In the genomic region with DNA sequence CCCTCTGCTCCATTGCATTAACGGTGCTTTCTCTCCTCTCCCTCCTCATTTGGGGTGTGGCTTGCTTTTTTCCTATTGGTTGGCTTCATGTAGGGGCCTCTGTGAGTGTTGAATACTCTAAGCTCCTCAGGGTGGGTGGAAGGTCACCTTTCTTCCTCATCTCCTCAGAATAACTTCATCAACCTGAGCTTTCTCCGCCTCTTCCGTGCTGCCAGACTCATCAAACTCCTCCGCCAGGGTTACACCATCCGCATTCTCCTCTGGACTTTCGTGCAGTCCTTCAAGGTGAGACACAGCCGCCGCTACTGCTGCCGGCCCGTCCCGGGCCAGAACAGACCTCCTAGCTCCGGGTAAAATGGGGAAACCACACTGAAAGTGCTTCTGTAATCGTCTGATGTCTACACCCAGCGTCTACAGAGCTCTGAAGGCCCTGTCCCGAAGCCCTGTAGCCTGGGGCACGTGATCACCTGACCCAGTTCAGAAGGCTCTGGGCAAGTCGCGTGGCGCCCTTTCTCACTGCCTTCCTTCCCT, we compare ENCODE assay signal across 8 mouse cellular contexts.
DNase-seq lines count a peak whose midpoint lies in the region; ATAC-seq lines count a peak whose summit lies in the region.

No protein-coding gene starts in this region.

- peak overlapping the region; percentile 61 for H3K4me2 ChIP-seq in lung, embryonic 15.5 days
- peak overlapping the region; percentile 58 for H3K4me2 ChIP-seq in embryonic facial prominence, embryonic 15.5 days (replicated peaks)
- peak overlapping the region; percentile 49 for H3K4me2 ChIP-seq in limb, embryonic 11.5 days (ENCODE audit: low read depth, severe bottlenecking)
- H3K4me2 ChIP-seq in neural tube, embryonic 15.5 days = peak overlapping the region; percentile 46

- no peak overlapping the region for H3K9ac ChIP-seq in lung, embryonic 15.5 days
- no peak overlapping the region for H3K9ac ChIP-seq in embryonic facial prominence, embryonic 15.5 days
- H3K9ac ChIP-seq in limb, embryonic 11.5 days (ENCODE audit: low read length) = peak overlapping the region; percentile 34
- H3K9ac ChIP-seq in neural tube, embryonic 15.5 days (replicated peaks) = 0 out of 2 replicates have a peak overlapping the region, but pooled peaks have one; percentile 21

- no peak overlapping the region for H3K27ac ChIP-seq in lung, embryonic 15.5 days
- no peak overlapping the region for H3K27ac ChIP-seq in embryonic facial prominence, embryonic 15.5 days (replicated peaks)
- no peak overlapping the region for H3K27ac ChIP-seq in limb, embryonic 11.5 days (replicated peaks; ENCODE audit: low read depth, low read length)
- no peak overlapping the region for H3K27ac ChIP-seq in neural tube, embryonic 15.5 days (replicated peaks)

- H3K4me1 ChIP-seq in lung, embryonic 15.5 days = peaks cover 9% of the 10 kb centered on the region
- H3K4me1 ChIP-seq in embryonic facial prominence, embryonic 15.5 days = peaks cover 25% of the 10 kb centered on the region
- H3K4me1 ChIP-seq in limb, embryonic 11.5 days (ENCODE audit: control insufficient read depth, insufficient read depth, low read length) = peaks cover 15% of the 10 kb centered on the region
- H3K4me1 ChIP-seq in neural tube, embryonic 15.5 days = peaks cover 20% of the 10 kb centered on the region

- H3K36me3 ChIP-seq in lung, embryonic 15.5 days = no peaks in the 10 kb centered on the region
- no peaks in the 10 kb centered on the region for H3K36me3 ChIP-seq in embryonic facial prominence, embryonic 15.5 days
- no peaks in the 10 kb centered on the region for H3K36me3 ChIP-seq in limb, embryonic 11.5 days (ENCODE audit: control insufficient read depth, insufficient read depth, low read length)
- peaks cover 18% of the 10 kb centered on the region for H3K36me3 ChIP-seq in neural tube, embryonic 15.5 days

- DNase-seq in lung, postnatal 4 days = no peak
- peak; percentile 43 for DNase-seq in limb, embryonic 11.5 days (ENCODE audit: low spot score)
- DNase-seq in gastrocnemius, postnatal 36 days = no peak
- DNase-seq in urinary bladder, postnatal 36 days (ENCODE audit: low spot score in 2 of 2) = no peak
- no peak for DNase-seq in spleen, adult 18-20 months

- intact Hi-C loops in gastrocnemius, postnatal 36 days (cut with DNase I) = no loop called here

- H3K27me3 ChIP-seq in lung, embryonic 15.5 days = peaks cover 22% of the 10 kb centered on the region
- 0 out of 2 replicates have a peak, but pooled peaks cover 6% of the 10 kb centered on the region for H3K27me3 ChIP-seq in embryonic facial prominence, embryonic 15.5 days
- H3K27me3 ChIP-seq in limb, embryonic 11.5 days (ENCODE audit: control insufficient read depth, insufficient read depth, low read length) = peaks cover 7% of the 10 kb centered on the region; the same call in 1 of the 2 replicates
- 0 out of 2 replicates have a peak, but pooled peaks cover 3% of the 10 kb centered on the region for H3K27me3 ChIP-seq in neural tube, embryonic 15.5 days (replicated peaks)

- H3K4me3 ChIP-seq in lung, embryonic 15.5 days = peak overlapping the region; percentile 26
- H3K4me3 ChIP-seq in embryonic facial prominence, embryonic 15.5 days (replicated peaks) = peak overlapping the region; percentile 41
- H3K4me3 ChIP-seq in limb, embryonic 11.5 days (ENCODE audit: low read depth, low read length) = peak overlapping the region; percentile 22
- H3K4me3 ChIP-seq in neural tube, embryonic 15.5 days (replicated peaks) = peak overlapping the region; percentile 13; the same call in 1 of the 2 replicates

- H3K9me3 ChIP-seq in lung, embryonic 15.5 days = no peaks in the 10 kb centered on the region
- no peaks in the 10 kb centered on the region for H3K9me3 ChIP-seq in embryonic facial prominence, embryonic 15.5 days (replicated peaks)
- H3K9me3 ChIP-seq in limb, embryonic 11.5 days (ENCODE audit: control insufficient read depth, low read length) = no peaks in the 10 kb centered on the region
- H3K9me3 ChIP-seq in neural tube, embryonic 15.5 days (replicated peaks) = no peaks in the 10 kb centered on the region

- ATAC-seq in lung, embryonic 15.5 days (ENCODE audit: borderline replicate concordance, extremely low read depth, low FRiP score, low TSS enrichment) = no peak
- no peak for ATAC-seq in embryonic facial prominence, embryonic 15.5 days (ENCODE audit: insufficient number of reproducible peaks, low FRiP score, low TSS enrichment, low read depth)
- ATAC-seq in limb, embryonic 11.5 days (ENCODE audit: insufficient number of reproducible peaks, low FRiP score, low TSS enrichment, low read depth) = peak; percentile 18; the same call in 1 of the 2 replicates
- no peak for ATAC-seq in neural tube, embryonic 15.5 days (ENCODE audit: low FRiP score)

- 3% methylated on average over 19 of the region's 19 CpGs for WGBS in lung, embryonic 15.5 days
- WGBS in embryonic facial prominence, embryonic 15.5 days = 7% methylated on average over 19 of the region's 19 CpGs
- WGBS in limb, embryonic 11.5 days = 2% methylated on average over 19 of the region's 19 CpGs
- 14% methylated on average over 19 of the region's 19 CpGs for WGBS in neural tube, embryonic 15.5 days

Comparison
In these comparisons a context has a peak if more than half of its experiments do, and no peak if none do; other contexts are left out.
1. H3K9ac ChIP-seq: peak in limb, embryonic 11.5 days (single experiment) and neural tube, embryonic 15.5 days (single experiment); none in lung, embryonic 15.5 days (single experiment) and embryonic facial prominence, embryonic 15.5 days (single experiment).
2. Peak in every context shown above with its lines, with median percentiles within 50 percentile points of each other: H3K4me2 ChIP-seq and H3K4me3 ChIP-seq.